Mouse (Mus musculus) cortical plate, adult 2 months (tissue): Measurements from ENCODE around the gene Dcaf11.

Experiments used
- CTCF ChIP-seq: fragments of 200-500 bp; IDR thresholded peaks from 2 replicates; pipeline ENCODE4 v1.5.1; 2011; ENCODE audit warnings: mild to moderate bottlenecking, control low read depth, low read length; ENCODE audit not compliant: insufficient read depth; ENCODE audit errors: extremely low read depth
- POLR2A ChIP-seq: fragments of 200-500 bp; IDR thresholded peaks from 2 replicates; pipeline ENCODE4 v1.6.1; 2011; ENCODE audit warnings: mild to moderate bottlenecking, low read length, control low read depth; ENCODE audit not compliant: insufficient read depth; ENCODE audit errors: extremely low read depth

DNA sequence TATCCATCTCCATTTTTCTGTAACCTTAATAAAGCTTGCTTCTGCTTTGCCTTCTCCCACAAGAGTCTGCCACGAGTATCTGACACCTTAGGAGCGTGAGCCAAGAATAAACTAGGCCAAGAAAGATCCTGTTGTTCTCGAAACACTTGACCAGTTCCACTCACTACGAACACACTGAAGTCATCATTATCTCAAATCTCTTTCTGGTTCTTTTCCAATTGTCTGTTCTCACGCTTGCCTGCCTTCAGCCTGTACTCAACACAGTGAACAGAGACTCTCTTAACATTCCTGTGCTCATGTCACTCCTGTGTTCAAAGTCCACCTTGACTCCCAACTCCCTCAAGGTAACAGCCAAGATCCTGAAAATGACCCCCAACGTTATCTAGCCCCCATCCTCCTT is 53.5 kb downstream of the Dcaf11 start:
- no peak for TF ChIP-seq CTCF
- TF ChIP-seq POLR2A, result no peak
